Mouse (Mus musculus) right cerebral cortex, postnatal 25 days (tissue): Measurements from ENCODE around the gene Xlr.
"Not testable (repeated sequence)": the region's sequence is repeated elsewhere in the genome, so short reads cannot be mapped to it uniquely, and the experiment has no call there.

ENCODE experiments used
- DNase-seq: peaks from one replicate; pipeline ENCODE4 v3.0.0; 2022

Xlr gene

DNA sequence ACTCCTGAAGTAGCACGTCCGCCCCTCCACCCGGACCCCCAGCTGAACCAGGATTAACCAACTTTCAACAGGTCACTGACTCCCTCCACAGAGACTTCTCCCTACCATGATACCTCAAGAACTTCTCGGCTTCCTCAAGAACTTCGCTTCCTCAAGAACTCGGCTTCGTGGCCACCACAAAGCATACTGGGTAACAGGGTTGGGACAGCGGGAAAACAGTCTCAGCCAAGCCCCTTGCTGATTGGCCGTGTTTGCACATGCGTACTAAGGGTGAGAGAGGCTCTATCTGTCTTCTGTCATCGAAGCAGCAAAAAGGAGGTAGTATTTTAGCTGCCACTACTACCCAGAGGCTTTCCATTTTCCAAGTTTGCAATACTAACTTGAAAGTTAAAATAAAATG, at the start of gene Xlr:
Gene Xlr, minus strand, starts transcription at position 188 of the 400 bp plus-strand sequence.
- not testable (repeated sequence) for DNase-seq

DNA sequence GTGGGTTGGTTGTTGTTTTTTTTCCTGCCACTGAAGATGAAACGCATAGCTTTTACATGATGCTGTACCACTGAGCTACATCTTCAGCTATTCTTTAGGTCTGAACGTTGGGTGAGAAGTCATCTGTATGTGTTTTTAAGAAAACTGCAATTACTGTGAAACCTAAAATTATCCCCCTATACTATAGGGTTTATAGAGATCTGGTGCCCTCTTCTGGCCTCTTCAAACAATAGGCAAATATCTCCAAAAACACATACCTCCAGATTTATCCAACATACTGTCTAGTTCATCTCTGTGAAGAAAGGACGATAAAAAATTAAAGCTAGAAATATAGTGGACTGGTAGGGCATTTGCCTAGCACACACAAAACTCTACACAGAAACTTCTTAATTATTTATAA, 1.6 kb upstream of the Xlr start:
- no peak for DNase-seq

DNA sequence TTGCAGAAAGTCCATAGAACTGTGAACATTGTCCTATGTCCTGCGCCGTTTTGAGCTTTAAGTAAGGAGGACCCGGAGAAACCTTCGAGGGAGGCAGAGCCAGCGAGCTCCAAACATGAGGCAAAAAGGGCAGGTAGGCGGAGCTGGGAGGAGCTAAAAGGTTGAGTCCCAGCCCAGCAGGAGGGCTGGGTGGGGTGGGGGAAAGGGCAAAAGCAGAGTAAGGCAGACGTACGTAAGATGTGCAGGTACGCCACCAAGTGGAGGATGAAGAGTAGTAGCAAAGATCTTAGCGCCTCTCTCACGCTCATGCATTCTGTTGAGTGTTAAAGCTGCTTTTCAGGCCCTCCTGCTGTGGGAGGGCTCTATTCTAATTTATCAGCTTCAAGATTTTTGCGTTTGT, 21.2 kb downstream of the Xlr start, which contains the start of gene Zfp36l3:
Gene Zfp36l3, minus strand, starts transcription at position 119 of the 400 bp plus-strand sequence.
- no peak for DNase-seq

DNA sequence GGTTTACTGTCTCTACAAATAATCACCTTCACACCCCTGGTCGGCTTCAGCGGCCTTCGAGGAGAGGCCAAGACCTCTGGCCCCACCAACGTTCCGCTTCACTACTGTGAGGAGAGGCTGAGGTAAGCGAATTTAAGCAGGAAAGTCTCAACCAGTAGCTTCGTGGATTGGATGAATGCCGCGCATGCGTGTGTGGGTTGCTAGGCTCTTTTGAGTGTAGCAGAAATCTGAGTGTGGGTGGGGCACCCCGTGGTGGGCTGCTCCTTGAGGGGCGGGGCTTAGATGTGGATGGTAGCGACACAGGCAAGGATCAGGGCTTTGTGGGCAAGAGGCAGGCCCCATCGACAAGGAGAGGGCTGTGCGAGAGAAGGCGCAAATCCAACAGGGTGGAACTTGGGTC, 39.8 kb downstream of the Xlr start, which contains the start of gene 1700013H16Rik:
Gene 1700013H16Rik, minus strand, starts transcription at position 96 of the 400 bp plus-strand sequence.
- no peak for DNase-seq

GRCm38 (mm10) chrX:53752851-53753250, 44.7 kb downstream of the Xlr start:
- no peak for DNase-seq

GRCm38 (mm10) chrX:53728967-53729366, 68.5 kb downstream of the Xlr start:
- no peak for DNase-seq
